Mouse (Mus musculus) MEL (cell line): ENCODE measurements around the gene Usp29. TPM values are rescaled to one million over a fixed set of nuclear protein-coding genes. Genes with fewer than 3 reads are reported as not detected.

Experiments
- DNase-seq: peaks from one replicate; pipeline ENCODE4 v3.0.0; 2011; ENCODE audit warnings: low read depth, low spot score
- H3K27ac ChIP-seq: 2 replicates; pipeline ENCODE4 v1.5.1; 2012; ENCODE audit warnings: low read depth, mild to moderate bottlenecking, control low read depth, low read length, moderate library complexity; ENCODE audit not compliant: control insufficient read depth
- H3K27me3 ChIP-seq, 2 experiments: fragments of 150-350 bp in 1 of 2; sonication (generic) in 1 of 2; 2 replicates each; pipeline ENCODE4 v1.6.1; 2012; ENCODE audit warnings: low read length in 2 of 2, mild to moderate bottlenecking in 2 of 2, improper control_type of control experiment in 1 of 2, moderate library complexity in 1 of 2; ENCODE audit not compliant: insufficient read depth in 2 of 2, control insufficient read depth in 1 of 2
- H3K36me3 ChIP-seq, 2 experiments: 2 replicates each; pipeline ENCODE4 v1.6.1; 2012 to 2014; ENCODE audit warnings: low read length in 2 of 2, improper control_type of control experiment in 1 of 2, inconsistent platforms in 1 of 2, mild to moderate bottlenecking in 1 of 2; ENCODE audit not compliant: insufficient read depth in 2 of 2, control insufficient read depth in 1 of 2
- H3K4me1 ChIP-seq, 2 experiments: fragments of 150-350 bp in 1 of 2; sonication (generic) in 1 of 2; 2 replicates each; pipeline ENCODE4 v1.6.1; 2012; ENCODE audit warnings: low read length in 2 of 2, improper control_type of control experiment in 1 of 2, mild to moderate bottlenecking in 1 of 2; ENCODE audit not compliant: insufficient read depth in 2 of 2, control insufficient read depth in 1 of 2
- H3K4me3 ChIP-seq, 2 experiments: fragments of 150-350 bp in 1 of 2; sonication (generic) in 1 of 2; 2 replicates each; pipeline ENCODE4 v1.5.1; 2012; ENCODE audit warnings: low read depth in 2 of 2, low read length in 2 of 2, mild to moderate bottlenecking in 2 of 2, moderate library complexity in 2 of 2, control low read depth in 1 of 2, improper control_type of control experiment in 1 of 2; ENCODE audit not compliant: control insufficient read depth in 1 of 2, insufficient read depth in 1 of 2
- H3K79me2 ChIP-seq: 2 replicates; pipeline ENCODE4 v1.6.1; 2012; ENCODE audit warnings: mild to moderate bottlenecking, low read length, moderate library complexity; ENCODE audit not compliant: control insufficient read depth, poor library complexity, insufficient read depth
- H3K9ac ChIP-seq: 2 replicates; pipeline ENCODE4 v1.6.1; 2012; ENCODE audit warnings: low read depth, mild to moderate bottlenecking, control low read depth, low read length, moderate library complexity; ENCODE audit not compliant: control insufficient read depth, poor library complexity, severe bottlenecking
- H3K9me3 ChIP-seq: fragments of 150-350 bp; sonication (generic); replicated peaks from 2 replicates; pipeline ENCODE4 v1.6.1; 2012; ENCODE audit warnings: mild to moderate bottlenecking, low read length, improper control_type of control experiment, moderate library complexity; ENCODE audit not compliant: insufficient read depth
- CHD1 ChIP-seq: IDR thresholded peaks from 2 replicates; pipeline ENCODE4 v1.6.1; 2012; ENCODE audit warnings: low read depth, mild to moderate bottlenecking, inconsistent platforms, low read length, improper control_type of control experiment
- E2F4 ChIP-seq: IDR thresholded peaks from 2 replicates; pipeline ENCODE4 v1.6.1; 2011; ENCODE audit warnings: low read depth, low read length, improper control_type of control experiment, borderline replicate concordance
- ELF1 ChIP-seq: IDR thresholded peaks from 2 replicates; pipeline ENCODE4 v1.6.1; 2014; ENCODE audit warnings: low read depth, mild to moderate bottlenecking, inconsistent platforms, low read length, improper control_type of control experiment, moderate library complexity
- EP300 ChIP-seq, 2 experiments: IDR thresholded peaks; 2 replicates each; pipeline ENCODE4 v1.6.1; 2011; ENCODE audit warnings: improper control_type of control experiment in 2 of 2, low read length in 2 of 2, low read depth in 1 of 2, mild to moderate bottlenecking in 1 of 2
- ETS1 ChIP-seq: IDR thresholded peaks from 2 replicates; pipeline ENCODE4 v1.6.1; 2012; ENCODE audit warnings: low read depth, mild to moderate bottlenecking, inconsistent platforms, low read length, improper control_type of control experiment, moderate library complexity
- GABPA ChIP-seq: IDR thresholded peaks from 2 replicates; pipeline ENCODE4 v1.6.1; 2012; ENCODE audit warnings: low read depth, mild to moderate bottlenecking, inconsistent platforms, low read length, improper control_type of control experiment, moderate library complexity
- HCFC1 ChIP-seq: IDR thresholded peaks from 2 replicates; pipeline ENCODE4 v1.6.1; 2012; ENCODE audit warnings: low read depth, mild to moderate bottlenecking, inconsistent platforms, low read length, improper control_type of control experiment, moderate library complexity
- JUND ChIP-seq: IDR thresholded peaks from 2 replicates; pipeline ENCODE4 v1.6.1; 2011; ENCODE audit warnings: low read depth, mild to moderate bottlenecking, improper control_type of control experiment, low read length
- MAX ChIP-seq: IDR thresholded peaks from 2 replicates; pipeline ENCODE4 v1.6.1; 2011; ENCODE audit warnings: low read length, improper control_type of control experiment
- MEF2A ChIP-seq: IDR thresholded peaks from 2 replicates; pipeline ENCODE4 v1.6.1; 2014; ENCODE audit warnings: low read depth, mild to moderate bottlenecking, inconsistent platforms, low read length, improper control_type of control experiment; ENCODE audit not compliant: poor library complexity, insufficient replicate concordance, severe bottlenecking; ENCODE audit errors: extremely low read depth
- MXI1 ChIP-seq: IDR thresholded peaks from 2 replicates; pipeline ENCODE4 v1.6.1; 2011; ENCODE audit warnings: mild to moderate bottlenecking, low read depth, low read length, improper control_type of control experiment
- NELFE ChIP-seq: IDR thresholded peaks from 2 replicates; pipeline ENCODE4 v1.6.1; 2011; ENCODE audit warnings: low read depth, low read length, improper control_type of control experiment
- POLR2A ChIP-seq, 2 experiments: IDR thresholded peaks; 2 replicates each; pipeline ENCODE4 v1.6.1; 2011 to 2012; ENCODE audit warnings: low read length in 2 of 2, mild to moderate bottlenecking in 2 of 2, control low read depth in 1 of 2, improper control_type of control experiment in 1 of 2, low read depth in 1 of 2, moderate library complexity in 1 of 2; ENCODE audit not compliant: control insufficient read depth in 1 of 2, insufficient read depth in 1 of 2, poor library complexity in 1 of 2
- TAL1 ChIP-seq: IDR thresholded peaks from 2 replicates; pipeline ENCODE4 v1.6.1; 2012; ENCODE audit warnings: mild to moderate bottlenecking, inconsistent platforms, low read length, moderate library complexity, mixed read lengths
- TBP ChIP-seq: IDR thresholded peaks from 2 replicates; pipeline ENCODE4 v1.8.0; 2011; ENCODE audit warnings: low read depth, low read length, improper control_type of control experiment
- TCF12 ChIP-seq: IDR thresholded peaks from 2 replicates; pipeline ENCODE4 v1.6.1; 2014; ENCODE audit warnings: low read depth, mild to moderate bottlenecking, inconsistent platforms, low read length, improper control_type of control experiment, moderate library complexity
- UBTF ChIP-seq: IDR thresholded peaks from 2 replicates; pipeline ENCODE4 v1.6.1; 2012; ENCODE audit warnings: low read depth, mild to moderate bottlenecking, inconsistent platforms, low read length, improper control_type of control experiment, moderate library complexity, borderline replicate concordance; ENCODE audit not compliant: insufficient read depth
- ZC3H11A ChIP-seq: IDR thresholded peaks from 2 replicates; pipeline ENCODE4 v1.6.1; 2012; ENCODE audit warnings: low read depth, mild to moderate bottlenecking, inconsistent platforms, low read length, improper control_type of control experiment
- ZKSCAN1 ChIP-seq: IDR thresholded peaks from 2 replicates; pipeline ENCODE4 v1.6.1; 2012; ENCODE audit warnings: low read depth, mild to moderate bottlenecking, inconsistent platforms, low read length, improper control_type of control experiment, moderate library complexity
- ZNF384 ChIP-seq: IDR thresholded peaks from 2 replicates; pipeline ENCODE4 v1.6.1; 2012; ENCODE audit warnings: low read depth, mild to moderate bottlenecking, inconsistent platforms, low read length, improper control_type of control experiment
- polyA plus RNA-seq, 2 experiments: library from polyadenylated mRNA; stranded (reverse) in 1 of 2; unstranded in 1 of 2; fragments of >175 nt in 1 of 2; fragments of >200 nt in 1 of 2; gene quantifications; 2 replicates each; pipeline versions ENCODE4 v1.2.1 to v1.2.4; 2012; ENCODE audit warnings: low replicate concordance in 2 of 2, low read depth in 1 of 2; ENCODE audit not compliant: insufficient read length in 2 of 2, insufficient read depth in 1 of 2, missing spikeins in 1 of 2
- total RNA-seq: library from RNA; depleted of rRNA; stranded (reverse); fragments of 300-350 nt; gene quantifications from 2 replicates; pipeline ENCODE4 v1.2.3, GENCODE M21; 2012

The Usp29 gene
- total and polyA plus RNA-seq, 3 experiments: not detected

DNA sequence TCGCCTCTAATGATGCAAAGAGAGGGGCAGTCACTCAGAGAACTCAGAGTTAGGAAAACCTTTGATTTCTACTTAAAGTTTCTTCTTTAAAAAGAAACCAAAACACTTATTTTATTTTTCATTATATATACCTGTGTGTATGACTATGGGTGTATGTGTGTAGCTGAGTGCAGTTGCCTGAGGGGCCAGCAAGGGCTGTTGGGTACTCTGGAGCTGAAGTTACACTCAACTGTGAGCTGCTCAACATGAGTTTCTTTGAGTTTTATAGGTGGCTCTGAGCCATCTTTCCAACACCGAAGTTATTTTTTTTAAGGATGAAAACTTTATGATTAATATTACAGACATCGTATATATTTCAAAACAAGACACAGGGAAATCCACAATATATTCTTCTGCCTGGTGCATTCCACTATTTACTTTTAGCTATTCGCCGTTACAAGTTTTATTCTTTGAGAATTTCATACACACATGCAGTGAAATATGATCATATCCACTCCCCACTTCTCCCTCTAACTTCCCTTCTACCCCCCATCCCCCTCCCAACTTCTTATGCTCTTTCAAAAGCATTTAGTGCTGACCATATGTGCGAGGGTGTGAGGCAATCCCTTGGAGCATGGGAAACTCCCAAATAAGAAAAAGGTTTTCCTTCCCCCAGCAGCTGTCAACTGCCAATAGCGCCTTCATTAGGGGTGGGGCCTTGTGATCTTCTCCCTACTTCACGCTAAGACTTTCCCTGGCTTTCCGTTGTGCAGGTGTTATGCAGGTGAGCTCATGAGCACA lies 61.1 kb downstream of the Usp29 start:
- Histone ChIP-seq H3K4me3 (no peak overlapping the region), H3K4me1 (no peaks in the 10 kb centered on the region), H3K27ac (no peak overlapping the region), H3K36me3 (no peaks in the 10 kb centered on the region), H3K27me3 (no peaks in the 10 kb centered on the region), H3K79me2 (no peaks in the 10 kb centered on the region), H3K9ac (no peak overlapping the region), H3K9me3 (no peaks in the 10 kb centered on the region)
- no peak for TF ChIP-seq TCF12
- no peak for TF ChIP-seq MAX
- TF ChIP-seq CHD1: no peak
- TF ChIP-seq ZNF384: no peak
- TF ChIP-seq ZKSCAN1: no peak
- TF ChIP-seq MXI1: no peak
- no peak for TF ChIP-seq TAL1
- no peak for TF ChIP-seq ELF1
- no peak for TF ChIP-seq ZC3H11A
- TF ChIP-seq MEF2A: no peak
- no peak for TF ChIP-seq E2F4
- TF ChIP-seq JUND: no peak
- no peak for TF ChIP-seq POLR2A (IDR thresholded peaks at IDR 0.05; ENCODE audit: control insufficient read depth in 1 of 2, insufficient read depth in 1 of 2, low read depth in 1 of 2, low read length in 2 of 2, poor library complexity in 1 of 2)
- TF ChIP-seq NELFE: no peak
- no peak for TF ChIP-seq EP300 (IDR thresholded peaks at IDR 0.05; ENCODE audit: low read depth in 1 of 2, low read length in 2 of 2)
- DNase-seq: no peak

DNA sequence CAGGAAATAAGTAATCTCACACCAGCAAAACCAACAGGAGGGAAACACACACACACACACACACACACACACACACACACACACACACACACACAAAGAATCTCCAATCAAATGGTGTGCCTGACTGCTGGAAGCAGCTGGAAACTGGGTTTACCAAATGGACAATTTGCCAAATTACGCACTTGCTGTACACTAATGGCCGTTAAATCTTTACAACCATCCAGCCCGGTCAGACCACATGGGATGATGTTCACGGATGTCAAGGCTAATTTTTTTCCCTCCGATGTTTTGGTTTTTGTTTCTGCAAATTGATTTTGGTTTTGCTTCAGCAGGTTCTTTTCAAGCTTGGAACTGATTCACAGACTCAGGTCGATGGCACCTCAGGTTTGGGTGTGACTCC lies 62.9 kb downstream of the Usp29 start:
- TF ChIP-seq UBTF (no peak), GABPA (no peak), HCFC1 (no peak), ETS1 (no peak), TBP (no peak)
- TF ChIP-seq, all 39 proteins: peak for 0

More for the DNA sequence above, 62.9 kb downstream of the Usp29 start:
- DNase-seq: no peak
- Histone ChIP-seq H3K27me3 (no peaks in the 10 kb centered on the region), H3K4me3 (no peak overlapping the region), H3K27ac (no peak overlapping the region), H3K79me2 (no peaks in the 10 kb centered on the region), H3K36me3 (no peaks in the 10 kb centered on the region), H3K9me3 (no peaks in the 10 kb centered on the region), H3K9ac (no peak overlapping the region), H3K4me1 (no peaks in the 10 kb centered on the region)
